Mouse (Mus musculus) layer of hippocampus, adult 8-10 months (tissue): ENCODE measurements around the gene Sult1a1. TPM values are rescaled to one million over a fixed set of nuclear protein-coding genes. Genes with fewer than 3 reads are reported as not detected.

Experiments used
- DNase-seq, 2 experiments: peaks; one replicate each; pipeline ENCODE4 v3.0.0; 2022; ENCODE audit warnings: low spot score in 2 of 2
- total RNA-seq, 4 experiments: library from RNA; stranded (reverse); gene quantifications; 2 replicates each; pipeline ENCODE4 v1.2.4; 2022

Sult1a1 gene
- total RNA-seq = 10 to 100 TPM in 1 of 4 experiments, 1 to 10 TPM in 3; 6.6 to 13.0 (median 8.6) TPM

GRCm38 (mm10) chr7:126676207-126676606 is at the start of gene Sult1a1:
Gene Sult1a1 (minus strand): TSS chr7:126676432.
- DNase-seq = no peak

GRCm38 (mm10) chr7:126725667-126726066 is 49.4 kb upstream of the Sult1a1 start:
- no peak for DNase-seq

GRCm38 (mm10) chr7:126725077-126725476 is 48.8 kb upstream of the Sult1a1 start:
- DNase-seq = no peak

- no peak for DNase-seq
Observed at GRCm38 (mm10) chr7:126721635-126722034, 45.4 kb upstream of the Sult1a1 start.

GRCm38 (mm10) chr7:126718787-126719337 is 42.6 kb upstream of the Sult1a1 start:
- no peak for DNase-seq

- no peak for DNase-seq
Observed at GRCm38 (mm10) chr7:126717566-126717965, 41.3 kb upstream of the Sult1a1 start.

GRCm38 (mm10) chr7:126715679-126716078 is 39.4 kb upstream of the Sult1a1 start:
- no peak for DNase-seq

- DNase-seq = no peak
Observed at GRCm38 (mm10) chr7:126711910-126712309, 35.7 kb upstream of the Sult1a1 start.

GRCm38 (mm10) chr7:126710266-126710665 is 34.0 kb upstream of the Sult1a1 start:
- DNase-seq = no peak

GRCm38 (mm10) chr7:126708175-126708952 is 32.1 kb upstream of the Sult1a1 start:
- DNase-seq = no peak

GRCm38 (mm10) chr7:126707442-126708174 is 31.4 kb upstream of the Sult1a1 start, which contains the start of gene Coro1a:
Gene Coro1a (minus strand): TSS chr7:126707787.
- DNase-seq = no peak

GRCm38 (mm10) chr7:126704121-126704980 is 28.1 kb upstream of the Sult1a1 start:
- DNase-seq = peak; percentile 88 to 91

- no peak for DNase-seq
Observed at GRCm38 (mm10) chr7:126703757-126704077, 27.5 kb upstream of the Sult1a1 start.

- no peak for DNase-seq
Observed at GRCm38 (mm10) chr7:126702861-126703756, 26.9 kb upstream of the Sult1a1 start.

GRCm38 (mm10) chr7:126702358-126702757 is 26.1 kb upstream of the Sult1a1 start:
- DNase-seq = no peak

GRCm38 (mm10) chr7:126701559-126702357 is 25.5 kb upstream of the Sult1a1 start:
- DNase-seq = no peak

GRCm38 (mm10) chr7:126701070-126701469 is 24.8 kb upstream of the Sult1a1 start:
- DNase-seq = peak; percentile 86 to 88

GRCm38 (mm10) chr7:126700063-126701015 is 24.1 kb upstream of the Sult1a1 start:
- no peak for DNase-seq
